Mouse (Mus musculus) hindbrain, embryonic 16.5 days (tissue): ENCODE data around the gene Lyzl4. TPM values are rescaled to one million over a fixed set of nuclear protein-coding genes. Genes with fewer than 3 reads are reported as not detected.

Experiments used
- ATAC-seq: fragments of 200-750 bp; cut with Nextera tagmentation; 2 replicates; pipeline ENCODE4 v1.8.0; 2017; ENCODE audit warnings: moderate TSS enrichment, moderate library complexity
- H3K27ac ChIP-seq: fragments of 300-500 bp; sonication (generic); 2 replicates; pipeline ENCODE4 v1.5.1; 2014; ENCODE audit warnings: low read depth, mild to moderate bottlenecking, control low read depth, low read length, moderate library complexity
- H3K27me3 ChIP-seq: fragments of 300-500 bp; sonication (generic); replicated peaks from 2 replicates; pipeline ENCODE4 v1.6.1; 2014; ENCODE audit warnings: low read length; ENCODE audit not compliant: control insufficient read depth, insufficient read depth
- H3K36me3 ChIP-seq: fragments of 300-500 bp; sonication (generic); 2 replicates; pipeline ENCODE4 v1.6.1; 2014; ENCODE audit warnings: mild to moderate bottlenecking, low read length, moderate library complexity, mixed read lengths; ENCODE audit not compliant: control insufficient read depth, insufficient read depth
- H3K4me1 ChIP-seq: fragments of 300-500 bp; sonication (generic); 2 replicates; pipeline ENCODE4 v1.6.1; 2014; ENCODE audit warnings: low read depth, low read length; ENCODE audit not compliant: control insufficient read depth, insufficient read depth
- H3K4me2 ChIP-seq: fragments of 300-500 bp; sonication (generic); 2 replicates; pipeline ENCODE4 v1.6.1; 2014; ENCODE audit warnings: mild to moderate bottlenecking, low read length, control low read depth, moderate library complexity
- H3K4me3 ChIP-seq: fragments of 300-500 bp; sonication (generic); 2 replicates; pipeline ENCODE4 v1.5.1; 2014; ENCODE audit warnings: mild to moderate bottlenecking, low read length, control low read depth, moderate library complexity
- H3K9ac ChIP-seq: fragments of 300-500 bp; sonication (generic); 2 replicates; pipeline ENCODE4 v1.6.1; 2014; ENCODE audit warnings: low read depth, mild to moderate bottlenecking, control low read depth, low read length, moderate library complexity
- H3K9me3 ChIP-seq: fragments of 300-500 bp; sonication (generic); 2 replicates; pipeline ENCODE4 v1.6.1; 2014; ENCODE audit warnings: mild to moderate bottlenecking, low read length, moderate library complexity; ENCODE audit not compliant: control insufficient read depth
- WGBS: fragments of 180-500 bp; shearing (Covaris S2); extraction: QIAGEN DNeasy Blood & Tissue Kit; methylation state at CpG from one replicate; pipeline ENCODE4 v1.1.7; 2014; 5-methylcytosine and 5-hydroxymethylcytosine counted together
- polyA plus RNA-seq: library from polyadenylated mRNA; unstranded; fragments of >200 nt; fragmentation: Nextera tagmentation; extraction: Ambion mirVana; gene quantifications from 2 replicates; pipeline ENCODE4 v1.2.1, GENCODE M21; 2015

The Lyzl4 gene
- polyA plus RNA-seq, 1 experiment from 2014 or later: 0.16 TPM

GRCm38 (mm10) chr9:121547431-121547830 lies 94.5 kb downstream of the Lyzl4 start:
- no peak overlapping the region for H3K9ac ChIP-seq

GRCm38 (mm10) chr9:121541530-121541929 lies 100.4 kb downstream of the Lyzl4 start:
- no peak overlapping the region for H3K4me3 ChIP-seq
- H3K4me2 ChIP-seq: no peak overlapping the region

More at GRCm38 (mm10) chr9:121547431-121547830, 94.5 kb downstream of the Lyzl4 start:
- no peak overlapping the region for H3K4me3 ChIP-seq
- H3K4me1 ChIP-seq: no peaks in the 10 kb centered on the region
- no peak for ATAC-seq
- H3K27ac ChIP-seq: no peak overlapping the region
- no peaks in the 10 kb centered on the region for H3K9me3 ChIP-seq
- H3K4me2 ChIP-seq: no peak overlapping the region
- no peaks in the 10 kb centered on the region for H3K27me3 ChIP-seq
- 64% methylated on average over 4 of the region's 4 CpGs for WGBS
- no peaks in the 10 kb centered on the region for H3K36me3 ChIP-seq

DNA sequence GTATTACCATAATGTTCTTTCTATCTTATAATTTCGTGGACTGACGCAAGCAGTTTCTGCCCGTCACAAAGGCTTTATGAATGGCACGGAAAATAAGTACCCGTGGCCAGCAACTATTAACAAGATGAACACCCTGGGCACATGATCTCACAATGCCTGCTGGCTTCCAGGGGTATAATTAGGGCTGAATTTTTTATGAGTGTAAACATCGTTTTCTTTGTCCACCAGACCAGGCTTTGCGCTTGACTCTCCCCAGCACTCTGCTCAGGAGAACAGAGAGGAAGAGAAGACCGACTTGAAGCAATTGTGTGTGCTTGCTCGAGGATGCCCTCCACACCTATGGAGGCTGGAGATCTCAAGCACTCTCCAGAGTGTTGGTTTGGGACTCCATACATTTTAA lies 109.3 kb downstream of the Lyzl4 start:
- no peak overlapping the region for H3K4me3 ChIP-seq
- no peak overlapping the region for H3K27ac ChIP-seq
- WGBS: 63% methylated on average over 9 of the region's 9 CpGs
- no peaks in the 10 kb centered on the region for H3K27me3 ChIP-seq
- H3K4me2 ChIP-seq: no peak overlapping the region
- H3K4me1 ChIP-seq: no peaks in the 10 kb centered on the region
- no peaks in the 10 kb centered on the region for H3K36me3 ChIP-seq
- no peak for ATAC-seq
- H3K9me3 ChIP-seq: peaks cover 2% of the 10 kb centered on the region; the same call in 1 of the 2 replicates
- H3K9ac ChIP-seq: no peak overlapping the region

More at GRCm38 (mm10) chr9:121541530-121541929, 100.4 kb downstream of the Lyzl4 start:
- ATAC-seq: no peak
- H3K9me3 ChIP-seq: peaks cover 2% of the 10 kb centered on the region; the same call in 1 of the 2 replicates
- no peak overlapping the region for H3K27ac ChIP-seq
- no peaks in the 10 kb centered on the region for H3K27me3 ChIP-seq
- H3K9ac ChIP-seq: no peak overlapping the region
- H3K36me3 ChIP-seq: no peaks in the 10 kb centered on the region
- H3K4me1 ChIP-seq: no peaks in the 10 kb centered on the region

- H3K27ac ChIP-seq: no peak overlapping the region
- H3K4me2 ChIP-seq: no peak overlapping the region
- no peak overlapping the region for H3K9ac ChIP-seq
- H3K9me3 ChIP-seq: no peaks in the 10 kb centered on the region
- H3K4me3 ChIP-seq: no peak overlapping the region
- ATAC-seq: no peak
- H3K27me3 ChIP-seq: no peaks in the 10 kb centered on the region
- 46% methylated on average over 8 of the region's 8 CpGs for WGBS
- H3K4me1 ChIP-seq: no peaks in the 10 kb centered on the region
- no peaks in the 10 kb centered on the region for H3K36me3 ChIP-seq
Measured at GRCm38 (mm10) chr9:121528605-121529357, 113.1 kb downstream of the Lyzl4 start.

Other genes starting within 250 kb of the Lyzl4 start
- 70.4 and 88.3 TPM in 2 replicates for gene Cck, start 146.4 kb downstream of the Lyzl4 start, polyA plus RNA-seq
- 0.49 and 0.80 TPM in 2 replicates for gene Vipr1, start 620 bp upstream of the Lyzl4 start, polyA plus RNA-seq
- 29.2 and 30.4 TPM in 2 replicates for gene Sec22c, start 63.4 kb upstream of the Lyzl4 start, polyA plus RNA-seq
- 171 and 184 TPM in 2 replicates for gene Ss18l2, start 68.2 kb upstream of the Lyzl4 start, polyA plus RNA-seq
- 43.2 and 44.4 TPM in 2 replicates for gene Nktr, start 77.1 kb upstream of the Lyzl4 start, polyA plus RNA-seq
- 15.0 and 22.8 TPM in 2 replicates for gene Zfp651, start 117.2 kb upstream of the Lyzl4 start, polyA plus RNA-seq
- 1.9 and 3.3 TPM in 2 replicates for gene Klhl40, start 135.5 kb upstream of the Lyzl4 start, polyA plus RNA-seq
- gene Hhatl, start 150.4 kb upstream of the Lyzl4 start, polyA plus RNA-seq: 0.50 and 0.55 TPM in 2 replicates
- 2.8 and 3.6 TPM in 2 replicates for gene Ccdc13, start 197.4 kb upstream of the Lyzl4 start, polyA plus RNA-seq
- 160 and 166 TPM in 2 replicates for gene Higd1a, start 216.3 kb upstream of the Lyzl4 start, polyA plus RNA-seq